Comparison of ENCODE assay signal across 16 mouse cellular contexts in the genomic region with DNA sequence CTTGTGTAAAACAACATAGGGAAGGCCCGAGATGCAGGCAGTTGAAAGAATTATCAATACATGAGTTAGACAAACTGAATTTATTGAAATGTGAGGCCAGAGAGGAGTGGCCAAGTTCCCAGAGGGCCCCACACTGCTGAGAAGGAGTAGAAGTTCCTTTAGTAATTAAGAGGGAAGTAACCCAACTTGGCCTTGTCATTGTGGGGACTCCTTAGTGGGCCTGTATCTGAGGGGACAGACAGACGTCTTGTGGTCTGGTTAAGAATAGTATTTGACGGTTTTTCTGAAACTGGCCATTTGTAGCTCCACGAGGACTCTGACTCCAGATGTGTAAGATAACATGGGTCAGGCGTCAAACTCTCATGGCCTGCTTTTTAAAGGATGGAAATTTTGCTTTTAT. TPM values are rescaled to one million over a fixed set of nuclear protein-coding genes. Genes with fewer than 3 reads are reported as not detected.
"Had no signal": no experiment of that assay in that cellular context is flagged by ENCODE, and none has a peak within 500 bp of the region (broad histone marks: within the 10 kb centered on the region; RNA-seq: fewer than 3 reads in every experiment).

No protein-coding gene starts in this region.

- DNase-seq: liver, postnatal 0 days; lung, adult 2 months; lung, postnatal 14 days; lung, postnatal 36 days; midbrain, embryonic 14.5 days; retina, postnatal 1 day; right cerebral cortex, adult 18-20 months; right cerebral cortex, postnatal 25 days; right cerebral cortex, postnatal 4 days; spleen, adult 18-20 months; thymus, adult 18-20 months; thymus, postnatal 14 days; thymus, postnatal 36 days had no signal

- ATAC-seq: liver, postnatal 0 days; lung, postnatal 0 days; midbrain, embryonic 16.5 days had no signal

RNA-seq across cellular contexts. Expression of gene Npy, which starts 40.7 kb away (rescaled TPM):
- total RNA-seq: megakaryocyte-erythroid progenitor cell, adult 5-6 weeks had no signal
